Mouse (Mus musculus): ENCODE data around the gene Phip. TPM values are rescaled to one million over a fixed set of nuclear protein-coding genes. Genes with fewer than 3 reads are reported as not detected.
A peak's percentile ranks its signal among the peaks of the same experiment; 100 is the strongest.

The Phip gene
- polyA plus RNA-seq (2021), result 22.8 TPM

DNA sequence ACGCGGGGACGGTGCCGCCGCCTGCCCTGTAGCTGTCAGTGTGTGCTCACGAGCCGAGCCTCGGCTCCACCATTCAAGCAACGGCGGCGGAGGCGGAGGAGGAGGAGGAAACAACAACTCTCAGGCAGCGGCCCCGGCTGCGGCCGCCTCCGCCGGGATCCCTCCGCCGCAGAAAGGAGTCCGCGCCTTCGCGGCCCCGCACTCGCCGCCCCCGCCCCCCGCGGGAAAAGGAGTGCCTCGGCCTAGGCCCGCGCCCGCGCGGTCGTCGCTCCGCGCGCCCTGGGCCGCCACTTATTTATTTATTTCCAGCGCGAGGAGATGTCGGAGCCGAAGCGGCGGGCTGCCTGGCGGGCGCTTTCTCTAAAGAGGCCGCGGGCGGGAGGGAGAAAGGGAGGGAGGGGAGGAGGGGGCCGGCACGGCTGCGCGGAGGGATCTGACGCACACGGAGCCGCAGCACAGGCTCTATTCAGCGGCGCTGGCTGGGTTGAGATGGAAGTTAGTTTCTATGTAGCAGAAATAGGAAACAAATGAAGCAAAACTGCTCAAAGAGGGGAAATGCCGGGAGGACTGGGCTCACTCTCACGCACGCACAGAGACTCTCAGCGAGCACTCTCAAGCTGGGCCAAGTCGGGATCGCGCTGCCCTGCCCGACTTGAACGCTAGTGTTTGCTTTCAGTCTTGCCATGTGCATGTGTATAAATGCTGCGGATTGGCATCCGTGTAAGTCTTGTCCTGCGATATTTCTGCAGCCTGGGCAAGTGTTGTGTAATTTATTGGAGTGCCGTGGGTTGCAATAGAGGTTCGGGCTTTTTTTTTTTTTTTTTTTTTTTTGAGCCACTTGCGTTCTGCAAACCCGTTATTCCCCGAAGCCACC, at the start of gene Phip:
Phip (minus strand) TSS at position 175 of the 874 bp plus-strand sequence.
- peak; percentile 83 for DNase-seq (ENCODE audit: low read depth, low spot score)
- no peaks in the 10 kb centered on the region for H3K27me3 ChIP-seq
- in situ Hi-C loops (cut with MboI; ENCODE audit: low pct_unique_long_range_greater_than_20kb), result loop anchor here (5.0 to 25.0 kb wide), 2 partner anchors 127 to 387 kb away; no protein-coding TSS in a partner anchor
- ATAC-seq, result peak; percentile 72
- TF ChIP-seq CTCF (IDR thresholded peaks at IDR 0.05), result no peak
- ChIA-PET CTCF (no interaction called here), POLR2A (interaction anchor here (0.6 to 1.3 kb wide), 6 partner anchors 11 to 860 kb away, joined by 3 to 6 read pairs (median 3); partner anchors contain the start of gene Hmgn3)

DNA sequence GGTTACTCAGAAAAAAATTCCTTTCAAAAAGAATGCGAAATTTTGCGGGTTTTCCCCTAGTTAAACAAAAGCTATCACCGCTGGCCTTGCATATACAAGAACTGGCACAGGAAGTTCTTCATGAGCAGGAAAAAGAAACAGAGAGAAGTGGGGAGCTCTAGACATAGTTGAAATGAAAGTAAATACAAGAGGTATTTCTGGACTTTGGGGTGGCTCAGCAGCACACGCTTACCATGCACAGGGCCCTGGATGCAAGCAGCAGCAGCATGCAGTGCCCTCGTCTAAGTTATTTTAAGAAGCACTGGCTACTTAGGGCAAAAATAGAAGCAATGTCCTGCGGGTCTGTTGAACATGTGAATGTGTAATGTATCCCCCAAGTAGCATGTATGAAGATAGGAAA, 48.4 kb upstream of the Phip start:
- no peaks in the 10 kb centered on the region for H3K27me3 ChIP-seq
- no peak for ATAC-seq
- ChIA-PET POLR2A (no interaction called here), CTCF (interaction anchor here (1.0 to 1.5 kb wide), 3 partner anchors 8 to 13 kb away, joined by 3 to 4 read pairs (median 3); no protein-coding TSS in a partner anchor)
- DNase-seq (ENCODE audit: low read depth, low spot score), result no peak
- in situ Hi-C loops (cut with MboI; ENCODE audit: low pct_unique_long_range_greater_than_20kb), result no loop called here
- no peak for TF ChIP-seq CTCF (IDR thresholded peaks at IDR 0.05)

DNA sequence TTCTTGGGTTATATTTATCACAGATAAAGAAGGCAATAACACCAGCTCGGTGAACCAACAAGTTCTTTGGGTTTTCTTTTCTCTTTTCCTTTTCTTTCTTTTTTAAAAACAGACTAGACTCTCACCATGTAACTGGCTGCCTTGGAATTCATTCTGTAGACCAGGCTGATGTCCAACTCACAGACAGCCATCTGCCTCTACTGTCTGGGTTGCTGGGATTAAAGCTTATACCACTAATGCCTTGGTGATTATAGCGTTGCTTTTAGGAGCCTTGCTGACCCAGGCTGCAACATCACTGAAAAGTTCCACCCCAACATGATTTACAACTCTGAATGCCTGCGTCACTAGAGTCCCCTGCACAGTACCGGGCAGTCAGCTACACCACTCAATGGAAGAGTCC, 39.2 kb upstream of the Phip start:
- DNase-seq (ENCODE audit: low read depth, low spot score), result no peak
- TF ChIP-seq CTCF (IDR thresholded peaks at IDR 0.05), result no peak
- ChIA-PET CTCF (interaction anchor here (1.3 to 2.6 kb wide), 2 partner anchors 9 to 12 kb away, joined by 3 to 9 read pairs; no protein-coding TSS in a partner anchor), POLR2A (no interaction called here)
- in situ Hi-C loops (cut with MboI; ENCODE audit: low pct_unique_long_range_greater_than_20kb), result no loop called here
- H3K27me3 ChIP-seq, result no peaks in the 10 kb centered on the region
- ATAC-seq, result no peak

DNA sequence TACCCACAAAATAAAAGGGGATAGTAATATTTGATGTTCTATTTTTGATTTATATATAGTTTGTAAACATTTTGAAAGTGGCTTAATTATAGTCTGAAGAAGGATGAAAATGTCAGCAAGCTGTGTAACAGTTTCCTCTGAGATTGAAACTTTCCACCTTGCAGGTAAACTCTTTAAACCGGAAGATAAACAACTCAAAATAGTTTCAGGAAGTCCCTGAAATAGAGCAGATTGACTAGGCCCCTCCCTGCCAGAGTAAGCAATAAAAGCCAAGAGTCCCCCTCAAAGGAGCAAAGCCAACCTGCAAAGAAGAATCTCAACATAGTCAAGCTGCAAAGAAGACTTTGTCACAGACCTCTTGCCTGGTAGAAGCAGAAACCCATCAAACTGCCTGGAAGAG, 33.0 kb upstream of the Phip start:
- no peak for TF ChIP-seq CTCF (IDR thresholded peaks at IDR 0.05)
- no peak for DNase-seq (ENCODE audit: low read depth, low spot score)
- ChIA-PET POLR2A (no interaction called here), CTCF (interaction anchor here (1.2 kb wide), 1 partner anchor 8 kb away, joined by 3 read pairs; no protein-coding TSS in a partner anchor)
- no peak for ATAC-seq
- in situ Hi-C loops (cut with MboI; ENCODE audit: low pct_unique_long_range_greater_than_20kb), result no loop called here
- no peaks in the 10 kb centered on the region for H3K27me3 ChIP-seq

DNA sequence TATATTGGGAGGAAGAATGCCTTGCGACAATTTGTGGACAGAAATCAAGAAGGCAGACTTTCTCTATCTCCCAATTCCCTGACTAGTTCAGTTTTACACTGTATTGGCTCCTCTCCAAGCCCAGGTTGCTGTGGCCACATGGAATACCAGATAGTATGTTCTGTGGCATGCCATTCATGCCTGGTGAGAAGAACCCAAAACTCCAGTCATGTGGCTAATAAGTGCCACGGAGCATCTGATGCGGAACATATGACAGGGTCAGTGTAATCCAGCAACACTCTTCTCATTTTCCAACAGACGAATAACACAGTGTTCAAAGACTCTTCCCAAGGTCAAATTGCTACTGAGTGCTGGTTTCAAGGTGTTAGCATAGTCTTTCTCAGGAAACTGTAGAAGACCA, 26.0 kb upstream of the Phip start:
- H3K27me3 ChIP-seq, result no peaks in the 10 kb centered on the region
- no peak for TF ChIP-seq CTCF (IDR thresholded peaks at IDR 0.05)
- ATAC-seq (peak; percentile 71), DNase-seq (ENCODE audit: low read depth, low spot score) (no peak)
- POLR2A ChIA-PET, result no interaction called here
- in situ Hi-C loops (cut with MboI; ENCODE audit: low pct_unique_long_range_greater_than_20kb), result no loop called here
- CTCF ChIA-PET, result interaction anchor here (0.9 kb wide), 1 partner anchor 9 kb away, joined by 3 read pairs; no protein-coding TSS in a partner anchor

DNA sequence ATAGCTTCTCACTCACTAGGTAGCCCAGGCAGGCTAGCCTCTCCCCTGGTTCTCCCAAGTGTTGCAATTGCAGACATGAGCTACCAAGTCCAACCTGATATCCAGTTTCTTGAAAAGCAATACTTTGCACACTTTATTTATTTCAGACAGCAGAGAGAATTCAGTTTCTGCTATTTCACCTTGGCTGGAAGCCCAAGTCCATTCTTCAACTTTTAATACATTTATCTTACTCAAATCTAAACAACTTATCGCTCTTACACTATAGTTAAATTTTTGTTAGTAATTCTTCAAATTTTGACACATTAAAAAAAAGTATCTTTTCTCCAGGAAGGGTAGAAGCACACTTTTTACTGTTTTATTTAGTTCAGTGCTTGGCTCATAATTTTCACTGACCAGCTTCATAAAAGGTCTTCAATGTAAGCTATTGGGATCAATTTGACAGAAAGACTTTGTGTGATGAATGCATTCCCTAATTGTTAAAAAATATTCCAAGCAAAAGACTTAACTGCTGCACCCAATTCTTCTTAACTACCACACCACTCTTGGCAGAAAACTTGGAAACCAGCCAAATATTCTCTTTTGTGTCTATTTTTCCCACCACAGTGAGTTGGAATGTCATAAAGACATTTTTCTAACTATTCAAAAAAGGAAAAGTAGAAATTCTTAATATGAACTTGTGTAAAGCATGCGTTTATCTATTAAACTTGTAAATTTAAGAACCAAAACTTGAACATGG, 22.6 kb upstream of the Phip start:
- no peak for TF ChIP-seq CTCF (IDR thresholded peaks at IDR 0.05)
- ATAC-seq (no peak), DNase-seq (ENCODE audit: low read depth, low spot score) (no peak)
- in situ Hi-C loops (cut with MboI; ENCODE audit: low pct_unique_long_range_greater_than_20kb), result loop anchor here (25.0 kb wide), 1 partner anchor 364 kb away; no protein-coding TSS in a partner anchor
- ChIA-PET CTCF (no interaction called here), POLR2A (interaction anchor here (1.0 kb wide), 1 partner anchor 17 kb away, joined by 7 read pairs; no protein-coding TSS in a partner anchor)
- H3K27me3 ChIP-seq, result no peaks in the 10 kb centered on the region

DNA sequence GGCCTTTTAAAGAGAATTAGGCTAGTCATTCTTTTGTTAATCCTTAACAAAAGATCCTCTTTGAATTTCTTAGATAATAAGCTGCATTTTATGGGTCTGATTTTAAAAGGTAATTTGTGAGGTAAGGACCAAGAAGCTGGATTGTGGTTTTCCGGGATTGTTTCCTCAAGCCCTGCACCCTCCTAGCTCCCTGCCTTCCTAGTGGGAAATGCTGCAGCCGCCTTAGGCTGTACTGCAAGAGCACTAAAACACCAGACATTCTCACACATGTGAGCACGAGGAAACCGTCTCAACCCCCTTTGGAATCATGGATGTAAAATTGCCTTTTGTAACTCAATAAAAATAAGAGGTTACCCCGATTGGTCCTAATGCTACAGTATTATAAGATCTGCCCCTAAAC, 1.6 kb upstream of the Phip start:
- in situ Hi-C loops (cut with MboI; ENCODE audit: low pct_unique_long_range_greater_than_20kb), result loop anchor here (5.0 to 25.0 kb wide), 2 partner anchors 125 to 385 kb away; no protein-coding TSS in a partner anchor
- POLR2A ChIA-PET, result interaction anchor here (0.6 kb wide), 1 partner anchor 240 kb away, joined by 5 read pairs; no protein-coding TSS in a partner anchor
- DNase-seq (ENCODE audit: low read depth, low spot score) (no peak), ATAC-seq (no peak)
- CTCF ChIA-PET, result no interaction called here
- no peak for TF ChIP-seq CTCF (IDR thresholded peaks at IDR 0.05)
- no peaks in the 10 kb centered on the region for H3K27me3 ChIP-seq

DNA sequence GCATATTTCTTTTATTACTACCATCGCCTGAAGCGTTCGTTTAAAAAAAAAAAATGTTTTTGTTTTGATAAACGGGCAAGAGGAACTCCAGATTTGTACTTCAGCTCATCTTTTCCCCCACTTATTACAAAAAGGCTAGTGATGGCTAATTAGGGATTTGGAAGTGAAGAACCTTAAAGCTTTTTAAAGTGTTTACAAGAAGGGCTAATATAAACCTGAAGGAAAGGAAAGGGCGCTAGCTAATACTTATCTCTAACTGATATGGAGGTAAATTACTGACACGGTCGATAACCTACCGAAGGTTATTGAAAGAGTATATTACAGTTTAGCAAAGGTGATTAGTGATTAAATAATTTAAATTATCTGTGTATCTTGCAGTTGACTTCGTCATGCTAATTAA, 903 bp upstream of the Phip start:
- in situ Hi-C loops (cut with MboI; ENCODE audit: low pct_unique_long_range_greater_than_20kb), result loop anchor here (5.0 to 25.0 kb wide), 2 partner anchors 126 to 386 kb away; no protein-coding TSS in a partner anchor
- ChIA-PET CTCF (no interaction called here), POLR2A (interaction anchor here (0.7 to 1.3 kb wide), 3 partner anchors 11 to 395 kb away, joined by 3 to 6 read pairs (median 3); no protein-coding TSS in a partner anchor)
- TF ChIP-seq CTCF (IDR thresholded peaks at IDR 0.05), result no peak
- ATAC-seq, result no peak
- no peak for DNase-seq (ENCODE audit: low read depth, low spot score)
- no peaks in the 10 kb centered on the region for H3K27me3 ChIP-seq

DNA sequence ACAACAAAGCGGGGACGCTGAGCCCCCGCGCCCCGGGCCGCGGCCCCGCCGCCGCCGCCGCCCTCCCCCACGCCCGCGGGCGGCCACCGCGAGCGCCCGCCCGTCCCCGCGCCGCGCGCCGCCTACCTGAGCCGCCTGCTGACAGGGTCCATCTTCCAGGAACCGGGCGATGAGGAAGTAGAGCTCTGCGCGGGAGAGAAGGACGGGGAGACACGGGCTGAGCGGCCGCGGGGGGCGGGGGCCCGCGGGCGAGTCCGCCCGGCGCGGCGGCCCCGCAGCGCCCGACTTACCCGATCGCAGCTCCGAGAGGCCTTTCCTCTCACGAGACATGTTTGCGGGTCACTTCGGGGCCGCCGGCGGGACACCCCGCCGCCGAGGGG, 364 bp downstream of the Phip start:
- no peak for DNase-seq (ENCODE audit: low read depth, low spot score)
- in situ Hi-C loops (cut with MboI; ENCODE audit: low pct_unique_long_range_greater_than_20kb), result loop anchor here (5.0 to 25.0 kb wide), 2 partner anchors 127 to 387 kb away; no protein-coding TSS in a partner anchor

DNA sequence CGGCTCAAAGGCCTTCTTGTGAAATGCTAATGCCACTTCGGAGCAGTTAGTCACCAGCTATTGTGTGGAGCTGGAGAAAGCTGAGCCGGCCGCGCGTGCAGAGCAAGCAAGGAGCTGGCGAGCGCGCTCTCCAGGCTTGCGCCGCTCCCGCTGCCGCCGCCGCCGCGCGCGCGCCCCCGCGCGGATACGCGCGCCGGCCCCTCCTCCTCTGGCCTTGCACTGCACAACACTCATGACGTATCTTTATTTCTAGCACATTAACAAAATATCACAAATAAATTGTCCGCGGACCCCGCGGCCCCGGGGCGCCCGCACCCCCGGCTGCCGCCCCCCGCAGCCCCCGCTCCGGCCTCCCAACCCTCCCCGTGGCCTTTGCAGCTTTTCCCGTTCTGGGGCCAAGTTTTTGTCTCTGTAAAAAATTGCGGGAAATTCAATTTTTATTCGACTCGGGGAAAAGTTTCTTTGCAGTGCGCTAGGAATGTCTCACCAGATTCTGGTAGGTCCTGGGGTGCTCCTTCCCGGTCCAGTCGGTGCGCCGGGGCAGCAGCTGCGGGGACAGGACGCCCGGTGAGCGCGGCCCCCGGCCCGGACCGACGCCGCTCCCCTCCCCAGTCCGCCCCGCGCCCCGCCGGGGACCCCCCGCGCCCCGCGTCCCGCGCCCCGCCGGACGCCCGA, 992 bp downstream of the Phip start:
- no peak for TF ChIP-seq CTCF (IDR thresholded peaks at IDR 0.05)
- ChIA-PET POLR2A (interaction anchor here (0.6 to 1.1 kb wide), 2 partner anchors 18 to 81 kb away, joined by 3 read pairs; no protein-coding TSS in a partner anchor), CTCF (no interaction called here)
- DNase-seq (ENCODE audit: low read depth, low spot score), result no peak
- no peaks in the 10 kb centered on the region for H3K27me3 ChIP-seq
- in situ Hi-C loops (cut with MboI; ENCODE audit: low pct_unique_long_range_greater_than_20kb), result no loop called here
- ATAC-seq, result peak; percentile 85

More for the DNA sequence above, 364 bp downstream of the Phip start:
- ATAC-seq, result peak; percentile 14
- POLR2A ChIA-PET, result interaction anchor here (0.6 to 1.3 kb wide), 5 partner anchors 57 to 861 kb away, joined by 3 to 4 read pairs (median 3); partner anchors contain the start of gene Hmgn3
- CTCF ChIA-PET, result no interaction called here
- TF ChIP-seq CTCF (IDR thresholded peaks at IDR 0.05), result no peak
- H3K27me3 ChIP-seq, result no peaks in the 10 kb centered on the region
